Comparison of ENCODE assay signal across 16 mouse cellular contexts in genomic region chr14:119633626-119634025, GRCm38 (mm10).
"Had no signal": no experiment of that assay in that cellular context is flagged by ENCODE, and none has a peak within 500 bp of the region (broad histone marks: within the 10 kb centered on the region; RNA-seq: fewer than 3 reads in every experiment).

No protein-coding gene starts in this region.

- H3K4me2 ChIP-seq: kidney, embryonic 15.5 days; liver, embryonic 13.5 days; midbrain, embryonic 11.5 days had no signal

- H3K27me3 ChIP-seq: kidney, embryonic 15.5 days; liver, embryonic 13.5 days had no signal

- H3K4me3 ChIP-seq: kidney, embryonic 15.5 days; liver, embryonic 13.5 days had no signal

- H3K9me3 ChIP-seq: kidney, embryonic 15.5 days; liver, embryonic 13.5 days had no signal

- H3K9ac ChIP-seq: kidney, embryonic 15.5 days; liver, embryonic 13.5 days had no signal

- H3K27ac ChIP-seq: kidney, embryonic 15.5 days; liver, embryonic 13.5 days; stomach, postnatal 0 days had no signal

- H3K36me3 ChIP-seq: kidney, embryonic 15.5 days; liver, embryonic 13.5 days had no signal

- DNase-seq: kidney, adult 8-10 months; kidney, postnatal 10 days; kidney, postnatal 36 days; layer of hippocampus, postnatal 36 days; left cerebral cortex, postnatal 4 days; liver, embryonic 13.5 days; lung, adult 2 months; lung, postnatal 14 days; lung, postnatal 4 days; midbrain, embryonic 14.5 days; thymus, adult 2 months; thymus, postnatal 14 days; thymus, postnatal 4 days had no signal

- H3K4me1 ChIP-seq: kidney, embryonic 15.5 days; liver, embryonic 13.5 days had no signal
